Mouse (Mus musculus) heart, embryonic 14.5 days (tissue): Measurements from ENCODE around the gene Zrsr2. TPM values are rescaled to one million over a fixed set of nuclear protein-coding genes. Genes with fewer than 3 reads are reported as not detected.

Source experiments
- ATAC-seq: fragments of 200-750 bp; cut with Nextera tagmentation; 2 replicates; pipeline ENCODE4 v1.8.0; 2017; ENCODE audit warnings: low read depth, moderate TSS enrichment; ENCODE audit not compliant: insufficient number of reproducible peaks, insufficient read depth, low FRiP score
- H3K27ac ChIP-seq, 2 experiments: fragments of 200-500 bp in 1 of 2; fragments of 300-500 bp in 1 of 2; sonication (generic) in 1 of 2; replicated peaks in 1 of 2; 2 replicates each; pipeline ENCODE4 v1.5.1; 2012 to 2014; ENCODE audit warnings: low read depth in 2 of 2, low read length in 2 of 2, control low read depth in 1 of 2, mild to moderate bottlenecking in 1 of 2, mixed read lengths in 1 of 2; ENCODE audit not compliant: control insufficient read depth in 1 of 2, insufficient read depth in 1 of 2
- H3K27me3 ChIP-seq: fragments of 300-500 bp; sonication (generic); 2 replicates; pipeline ENCODE4 v1.6.1; 2014; ENCODE audit warnings: mild to moderate bottlenecking, low read length, control low read depth; ENCODE audit not compliant: control insufficient read depth, insufficient read depth
- H3K36me3 ChIP-seq: fragments of 300-500 bp; sonication (generic); 2 replicates; pipeline ENCODE4 v1.6.1; 2014; ENCODE audit warnings: mild to moderate bottlenecking, control low read depth, low read length, mixed read lengths; ENCODE audit not compliant: control insufficient read depth, insufficient read depth
- H3K4me1 ChIP-seq, 2 experiments: fragments of 200-500 bp in 1 of 2; fragments of 300-500 bp in 1 of 2; sonication (generic) in 1 of 2; 2 replicates each; pipeline ENCODE4 v1.6.1; 2012 to 2014; ENCODE audit warnings: low read length in 2 of 2, control low read depth in 1 of 2, mixed read lengths in 1 of 2; ENCODE audit not compliant: control insufficient read depth in 2 of 2, insufficient read depth in 2 of 2
- H3K4me2 ChIP-seq: fragments of 300-500 bp; sonication (generic); 2 replicates; pipeline ENCODE4 v1.6.1; 2014; ENCODE audit warnings: mild to moderate bottlenecking, low read length
- H3K4me3 ChIP-seq, 2 experiments: fragments of 200-500 bp in 1 of 2; fragments of 300-500 bp in 1 of 2; sonication (generic) in 1 of 2; 2 replicates each; pipeline ENCODE4 v1.5.1; 2012 to 2014; ENCODE audit warnings: low read length in 2 of 2, mild to moderate bottlenecking in 2 of 2, control low read depth in 1 of 2, low read depth in 1 of 2, moderate library complexity in 1 of 2; ENCODE audit not compliant: control insufficient read depth in 1 of 2, insufficient read depth in 1 of 2
- H3K9ac ChIP-seq: fragments of 300-500 bp; sonication (generic); 2 replicates; pipeline ENCODE4 v1.6.1; 2014; ENCODE audit warnings: mild to moderate bottlenecking, low read length
- H3K9me3 ChIP-seq: fragments of 300-500 bp; sonication (generic); 2 replicates; pipeline ENCODE4 v1.6.1; 2016; ENCODE audit warnings: low read length, control low read depth; ENCODE audit not compliant: control insufficient read depth
- WGBS: fragments of 180-500 bp; shearing (Covaris S2); extraction: QIAGEN DNeasy Blood & Tissue Kit; methylation state at CpG from one replicate; pipeline ENCODE4 v1.1.7; 2014; 5-methylcytosine and 5-hydroxymethylcytosine counted together
- polyA plus RNA-seq: library from polyadenylated mRNA; unstranded; fragments of >200 nt; fragmentation: Nextera tagmentation; extraction: Ambion mirVana; gene quantifications from 2 replicates; pipeline ENCODE4 v1.2.1, GENCODE M21; 2014

The Zrsr2 gene
- polyA plus RNA-seq, 1 experiment from 2014 or later, result 30.9 TPM

DNA sequence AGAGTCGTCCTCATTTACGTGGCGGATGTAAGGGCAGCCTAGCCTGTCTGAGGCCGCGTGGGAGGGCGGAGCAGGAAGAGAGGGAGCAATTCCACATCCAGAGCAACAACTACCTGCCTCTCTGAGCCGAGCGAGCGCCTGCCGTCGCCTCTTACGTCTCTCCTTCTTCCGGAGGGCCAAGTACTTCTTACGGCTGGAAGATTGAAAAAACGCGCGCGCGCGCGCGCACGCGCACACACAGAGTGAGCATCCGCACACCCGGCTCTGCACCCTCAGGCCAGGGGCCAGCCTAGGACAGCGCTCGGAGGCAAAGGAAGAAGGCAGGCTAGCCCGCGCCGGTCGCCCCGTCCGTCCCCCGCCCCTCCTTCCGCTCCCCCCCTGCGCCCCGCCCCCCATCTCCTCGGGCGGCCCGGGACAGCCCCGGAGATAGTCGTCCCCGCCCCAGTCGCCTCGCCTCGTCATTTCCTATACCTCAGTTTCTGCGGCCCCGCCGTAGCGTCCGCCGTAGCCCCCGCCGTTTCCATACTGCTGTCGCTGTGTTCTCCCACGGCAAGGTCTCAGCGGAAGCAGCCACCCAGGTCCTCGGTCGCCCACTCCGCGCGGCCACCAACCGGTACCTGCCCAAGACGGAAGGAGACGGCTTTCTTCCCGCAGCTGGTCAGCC, 526 bp downstream of the Zrsr2 start:
- peak overlapping the region; percentile 66 to 99 for H3K4me3 ChIP-seq
- peak overlapping the region; percentile 87 for H3K9ac ChIP-seq
- peak overlapping the region; percentile 97 to 99 for H3K27ac ChIP-seq
- H3K4me2 ChIP-seq, result peak overlapping the region; percentile 67
- peaks cover 39% of the 10 kb centered on the region for H3K36me3 ChIP-seq
- H3K9me3 ChIP-seq, result no peaks in the 10 kb centered on the region
- ATAC-seq, result peak; percentile 89
- no peaks in the 10 kb centered on the region for H3K27me3 ChIP-seq
- 22% methylated on average over 55 of the region's 67 CpGs for WGBS
- H3K4me1 ChIP-seq, result no peaks in the 10 kb centered on the region

GRCm38 (mm10) chrX:163957381-163957780, 1.1 kb downstream of the Zrsr2 start:
- no peaks in the 10 kb centered on the region for H3K9me3 ChIP-seq

GRCm38 (mm10) chrX:163951618-163952017, 6.8 kb downstream of the Zrsr2 start:
- ATAC-seq, result no peak
- Histone ChIP-seq H3K4me1 (no peaks in the 10 kb centered on the region), H3K36me3 (peaks cover 93% of the 10 kb centered on the region), H3K9me3 (no peaks in the 10 kb centered on the region), H3K4me2 (no peak overlapping the region), H3K27ac (no peak overlapping the region), H3K27me3 (no peaks in the 10 kb centered on the region), H3K4me3 (no peak overlapping the region), H3K9ac (no peak overlapping the region)
- 45% methylated on average over 1 of the region's 1 CpGs for WGBS

More at GRCm38 (mm10) chrX:163957381-163957780, 1.1 kb downstream of the Zrsr2 start:
- H3K27ac ChIP-seq, result peak overlapping the region; percentile 76 to 97
- peak overlapping the region; percentile 67 for H3K4me2 ChIP-seq
- peak overlapping the region; percentile 66 to 99 for H3K4me3 ChIP-seq
- no peaks in the 10 kb centered on the region for H3K4me1 ChIP-seq
- no peak for ATAC-seq
- H3K36me3 ChIP-seq, result peaks cover 44% of the 10 kb centered on the region
- 30% methylated on average over 12 of the region's 12 CpGs for WGBS
- no peaks in the 10 kb centered on the region for H3K27me3 ChIP-seq
- H3K9ac ChIP-seq, result peak overlapping the region; percentile 87

- Histone ChIP-seq H3K36me3 (peaks cover 72% of the 10 kb centered on the region), H3K9ac (no peak overlapping the region), H3K27me3 (no peaks in the 10 kb centered on the region), H3K9me3 (no peaks in the 10 kb centered on the region), H3K4me1 (no peaks in the 10 kb centered on the region), H3K4me3 (no peak overlapping the region), H3K4me2 (no peak overlapping the region), H3K27ac (no peak overlapping the region)
- no peak for ATAC-seq
- WGBS, result 80% methylated on average over 3 of the region's 3 CpGs
Measured at GRCm38 (mm10) chrX:163944381-163944780, 14.1 kb downstream of the Zrsr2 start.

DNA sequence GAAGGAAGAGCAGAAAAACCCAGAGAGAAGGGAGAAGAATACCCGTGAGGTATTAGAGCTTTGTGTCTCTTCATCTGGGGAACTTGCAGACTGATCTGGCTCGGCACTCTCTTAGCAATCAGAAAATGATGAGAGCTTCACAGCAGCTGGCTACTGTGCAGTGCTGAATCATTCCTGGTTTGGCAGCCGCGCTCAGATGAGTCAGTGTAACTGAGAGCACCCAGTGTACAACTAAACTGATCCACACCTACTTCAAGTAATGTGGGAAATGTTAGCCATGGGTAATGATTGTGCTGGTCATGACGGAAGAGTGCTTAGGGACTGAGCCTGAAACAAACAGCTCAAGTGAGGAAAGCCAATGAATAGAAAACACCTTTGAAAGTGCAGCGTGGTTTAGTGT, 19.9 kb downstream of the Zrsr2 start:
- no peak overlapping the region for H3K27ac ChIP-seq
- H3K4me1 ChIP-seq, result no peaks in the 10 kb centered on the region
- no peaks in the 10 kb centered on the region for H3K27me3 ChIP-seq
- H3K9me3 ChIP-seq, result no peaks in the 10 kb centered on the region
- H3K9ac ChIP-seq, result no peak overlapping the region
- no peak for ATAC-seq
- no peak overlapping the region for H3K4me3 ChIP-seq
- H3K36me3 ChIP-seq, result peaks cover 49% of the 10 kb centered on the region
- no peak overlapping the region for H3K4me2 ChIP-seq
- WGBS, result 81% methylated on average over 6 of the region's 6 CpGs

- H3K9ac ChIP-seq, result no peak overlapping the region
- no peak overlapping the region for H3K4me2 ChIP-seq
- H3K27me3 ChIP-seq, result no peaks in the 10 kb centered on the region
- peaks cover 24% of the 10 kb centered on the region for H3K36me3 ChIP-seq
- H3K27ac ChIP-seq, result no peak overlapping the region
- no peaks in the 10 kb centered on the region for H3K9me3 ChIP-seq
- no peaks in the 10 kb centered on the region for H3K4me1 ChIP-seq
- no peak for ATAC-seq
- WGBS, result 76% methylated on average over 8 of the region's 8 CpGs
- H3K4me3 ChIP-seq, result no peak overlapping the region
Measured at GRCm38 (mm10) chrX:163934731-163935130, 23.7 kb downstream of the Zrsr2 start.

DNA sequence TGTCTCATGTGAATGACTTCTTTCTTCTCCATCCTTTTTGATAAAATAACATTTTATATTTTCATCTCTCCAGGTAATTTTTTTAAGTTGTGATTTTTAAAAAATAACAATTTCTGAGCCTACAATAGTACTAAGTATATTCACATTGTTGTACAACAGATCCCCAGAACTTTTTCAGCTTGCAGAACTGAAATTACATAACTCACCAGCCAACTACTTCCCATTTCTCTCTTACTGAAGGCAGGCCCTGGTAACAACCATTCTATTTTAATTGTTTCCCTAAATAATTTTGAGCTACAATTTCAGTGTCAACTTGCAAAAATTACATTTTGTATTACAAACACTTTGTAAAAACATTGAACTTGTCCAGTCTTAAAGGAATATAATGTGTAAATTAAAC, 28.9 kb downstream of the Zrsr2 start:
- Histone ChIP-seq H3K4me2 (no peak overlapping the region), H3K9me3 (no peaks in the 10 kb centered on the region), H3K4me3 (no peak overlapping the region), H3K4me1 (no peaks in the 10 kb centered on the region), H3K36me3 (no peaks in the 10 kb centered on the region), H3K27ac (no peak overlapping the region), H3K9ac (no peak overlapping the region), H3K27me3 (no peaks in the 10 kb centered on the region)
- no peak for ATAC-seq

GRCm38 (mm10) chrX:163912791-163913190, 45.7 kb downstream of the Zrsr2 start:
- H3K9me3 ChIP-seq, result no peaks in the 10 kb centered on the region
- no peak for ATAC-seq
- H3K27me3 ChIP-seq, result no peaks in the 10 kb centered on the region
- no peaks in the 10 kb centered on the region; a peak in 1 of 4 replicates for H3K4me1 ChIP-seq
- H3K27ac ChIP-seq, result no peak overlapping the region
- 0 out of 2 replicates have a peak, but pooled peaks cover 2% of the 10 kb centered on the region for H3K36me3 ChIP-seq
- H3K4me2 ChIP-seq, result no peak overlapping the region
- H3K4me3 ChIP-seq, result no peak overlapping the region
- H3K9ac ChIP-seq, result no peak overlapping the region
